Mouse (Mus musculus) neural tube, embryonic 14.5 days (tissue): ENCODE data around the gene Trim17. TPM values are rescaled to one million over a fixed set of nuclear protein-coding genes. Genes with fewer than 3 reads are reported as not detected.

Experiments used
- ATAC-seq: fragments of 200-750 bp; cut with Nextera tagmentation; 2 replicates; pipeline ENCODE4 v1.8.0; 2017; ENCODE audit warnings: low read depth, mild to moderate bottlenecking, moderate TSS enrichment, moderate library complexity
- H3K27ac ChIP-seq: fragments of 300-500 bp; sonication (generic); 2 replicates; pipeline ENCODE4 v1.5.1; 2014; ENCODE audit warnings: low read depth, mild to moderate bottlenecking, control low read depth, low read length, moderate library complexity, mixed read lengths
- H3K27me3 ChIP-seq: fragments of 300-500 bp; sonication (generic); 2 replicates; pipeline ENCODE4 v1.6.1; 2014; ENCODE audit warnings: low read length; ENCODE audit not compliant: control insufficient read depth, insufficient read depth
- H3K36me3 ChIP-seq: fragments of 300-500 bp; sonication (generic); 2 replicates; pipeline ENCODE4 v1.6.1; 2014; ENCODE audit warnings: low read length, mixed read lengths; ENCODE audit not compliant: control insufficient read depth, insufficient read depth
- H3K4me1 ChIP-seq: fragments of 300-500 bp; sonication (generic); 2 replicates; pipeline ENCODE4 v1.6.1; 2014; ENCODE audit warnings: low read length; ENCODE audit not compliant: control insufficient read depth, insufficient read depth
- H3K4me2 ChIP-seq: fragments of 300-500 bp; sonication (generic); 2 replicates; pipeline ENCODE4 v1.6.1; 2014; ENCODE audit warnings: mild to moderate bottlenecking, low read depth, low read length, control low read depth
- H3K4me3 ChIP-seq: fragments of 300-500 bp; sonication (generic); 2 replicates; pipeline ENCODE4 v1.5.1; 2014; ENCODE audit warnings: low read depth, low read length, control low read depth, mixed read lengths
- H3K9ac ChIP-seq: fragments of 300-500 bp; sonication (generic); replicated peaks from 2 replicates; pipeline ENCODE4 v1.6.1; 2014; ENCODE audit warnings: low read depth, mild to moderate bottlenecking, control low read depth, low read length, mixed read lengths
- H3K9me3 ChIP-seq: fragments of 300-500 bp; sonication (generic); 2 replicates; pipeline ENCODE4 v1.6.1; 2016; ENCODE audit warnings: low read length; ENCODE audit not compliant: control insufficient read depth
- WGBS: fragments of 180-500 bp; shearing (Covaris S2); extraction: QIAGEN DNeasy Blood & Tissue Kit; methylation state at CpG from one replicate; pipeline ENCODE4 v1.1.7; 2014; 5-methylcytosine and 5-hydroxymethylcytosine counted together
- polyA plus RNA-seq: library from polyadenylated mRNA; unstranded; fragments of >200 nt; fragmentation: Nextera tagmentation; extraction: Ambion mirVana; gene quantifications from 2 replicates; pipeline ENCODE4 v1.2.1, GENCODE M21; 2014

Trim17 gene
- polyA plus RNA-seq, 1 experiment from 2014 or later = 0.80 TPM

DNA sequence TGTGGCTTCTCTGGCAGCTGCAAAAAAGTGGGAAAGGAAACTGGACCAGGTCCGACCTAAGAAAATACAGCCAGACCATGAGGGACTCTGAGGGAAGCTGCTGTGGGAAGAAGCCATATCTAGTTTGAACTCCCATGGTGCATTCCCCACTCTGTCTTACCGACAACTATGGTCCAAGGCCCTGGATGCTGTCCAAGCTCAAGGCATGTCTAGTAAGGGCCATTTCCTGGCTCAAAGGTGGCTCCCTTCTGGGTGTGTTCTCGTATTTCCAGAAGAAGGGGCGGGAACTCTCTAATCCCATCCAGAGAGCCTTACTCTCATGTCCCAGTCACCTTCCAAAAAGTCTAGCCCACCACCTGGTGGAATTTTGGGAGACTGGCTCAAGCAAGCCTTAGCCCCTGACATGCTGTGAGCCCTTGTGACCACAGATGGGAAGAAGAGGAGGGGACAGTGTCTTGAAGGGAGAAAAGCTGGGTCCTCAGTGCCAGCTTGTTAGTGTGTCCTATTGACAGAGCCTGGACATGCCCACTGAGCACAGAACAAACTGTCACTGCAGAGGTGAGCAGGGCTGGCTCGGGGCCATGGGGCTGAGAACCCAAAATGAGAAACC lies 26.0 kb downstream of the Trim17 start:
- Histone ChIP-seq H3K27ac (no peak overlapping the region), H3K36me3 (peaks cover 17% of the 10 kb centered on the region), H3K4me1 (peaks cover 27% of the 10 kb centered on the region), H3K4me2 (no peak overlapping the region), H3K27me3 (no peaks in the 10 kb centered on the region), H3K4me3 (no peak overlapping the region), H3K9ac (0 out of 2 replicates have a peak overlapping the region, but pooled peaks have one; percentile 2), H3K9me3 (no peaks in the 10 kb centered on the region)
- ATAC-seq = no peak
- WGBS = 66% methylated on average over 5 of the region's 5 CpGs

GRCm38 (mm10) chr11:58981541-58982447 lies 27.3 kb downstream of the Trim17 start:
- 57% methylated on average over 9 of the region's 14 CpGs for WGBS
- peaks cover 22% of the 10 kb centered on the region for H3K4me1 ChIP-seq
- H3K4me2 ChIP-seq = no peak overlapping the region
- no peak overlapping the region for H3K27ac ChIP-seq
- H3K9me3 ChIP-seq = no peaks in the 10 kb centered on the region
- H3K9ac ChIP-seq = no peak overlapping the region
- peaks cover 25% of the 10 kb centered on the region for H3K36me3 ChIP-seq
- H3K27me3 ChIP-seq = no peaks in the 10 kb centered on the region
- ATAC-seq = peak; percentile 23; the same call in 1 of the 2 replicates
- no peak overlapping the region for H3K4me3 ChIP-seq

GRCm38 (mm10) chr11:58982471-58983097 lies 28.1 kb downstream of the Trim17 start:
- Histone ChIP-seq H3K4me2 (no peak overlapping the region), H3K9me3 (no peaks in the 10 kb centered on the region), H3K4me1 (peaks cover 18% of the 10 kb centered on the region), H3K4me3 (no peak overlapping the region), H3K27ac (no peak overlapping the region), H3K27me3 (no peaks in the 10 kb centered on the region), H3K9ac (no peak overlapping the region), H3K36me3 (peaks cover 25% of the 10 kb centered on the region)
- no peak for ATAC-seq
- 84% methylated on average over 18 of the region's 18 CpGs for WGBS

GRCm38 (mm10) chr11:58983691-58984341 lies 29.3 kb downstream of the Trim17 start:
- ATAC-seq = no peak
- Histone ChIP-seq H3K27ac (no peak overlapping the region), H3K27me3 (no peaks in the 10 kb centered on the region), H3K36me3 (peaks cover 31% of the 10 kb centered on the region), H3K9ac (no peak overlapping the region), H3K4me1 (peaks cover 16% of the 10 kb centered on the region), H3K4me3 (no peak overlapping the region), H3K9me3 (no peaks in the 10 kb centered on the region), H3K4me2 (no peak overlapping the region)
- 96% methylated on average over 6 of the region's 6 CpGs for WGBS

GRCm38 (mm10) chr11:58984657-58985056 lies 30.2 kb downstream of the Trim17 start:
- Histone ChIP-seq H3K4me1 (peaks cover 8% of the 10 kb centered on the region), H3K4me3 (no peak overlapping the region), H3K9me3 (no peaks in the 10 kb centered on the region), H3K4me2 (no peak overlapping the region), H3K27me3 (no peaks in the 10 kb centered on the region), H3K9ac (no peak overlapping the region), H3K27ac (no peak overlapping the region), H3K36me3 (peaks cover 39% of the 10 kb centered on the region)
- WGBS = 95% methylated on average over 7 of the region's 7 CpGs
- no peak for ATAC-seq

GRCm38 (mm10) chr11:58985299-58985917 lies 30.9 kb downstream of the Trim17 start:
- Histone ChIP-seq H3K9me3 (no peaks in the 10 kb centered on the region), H3K9ac (no peak overlapping the region), H3K27ac (no peak overlapping the region), H3K4me2 (no peak overlapping the region), H3K4me3 (no peak overlapping the region), H3K4me1 (peaks cover 1% of the 10 kb centered on the region; the same call in 1 of the 2 replicates), H3K36me3 (peaks cover 46% of the 10 kb centered on the region), H3K27me3 (no peaks in the 10 kb centered on the region)
- WGBS = 100% methylated on average over 3 of the region's 3 CpGs
- ATAC-seq = no peak

DNA sequence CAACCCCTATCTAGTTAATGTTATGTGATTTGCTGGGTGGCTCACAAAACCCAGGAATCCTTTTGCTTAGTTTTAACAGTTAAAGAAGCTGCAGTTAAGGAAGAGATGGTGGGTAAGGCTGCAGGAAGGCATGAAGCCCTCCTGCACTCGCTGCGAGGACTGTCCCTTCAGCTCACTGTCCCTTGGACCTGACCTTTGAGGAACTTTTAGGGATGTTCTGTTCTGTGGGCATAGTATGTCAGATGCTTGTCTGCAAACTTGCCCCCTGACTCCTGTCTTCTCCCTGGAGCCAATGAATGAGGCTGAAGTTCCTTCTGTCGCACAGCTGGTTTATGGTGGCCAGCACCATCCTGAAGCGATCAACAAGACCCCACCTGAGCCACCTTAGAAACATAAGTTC lies 34.7 kb downstream of the Trim17 start:
- Histone ChIP-seq H3K4me3 (no peak overlapping the region), H3K4me2 (no peak overlapping the region), H3K36me3 (peaks cover 41% of the 10 kb centered on the region), H3K9me3 (no peaks in the 10 kb centered on the region), H3K27me3 (no peaks in the 10 kb centered on the region), H3K4me1 (no peaks in the 10 kb centered on the region), H3K27ac (no peak overlapping the region), H3K9ac (no peak overlapping the region)
- ATAC-seq = no peak
- 99% methylated on average over 4 of the region's 4 CpGs for WGBS

GRCm38 (mm10) chr11:58990141-58990540 lies 35.7 kb downstream of the Trim17 start:
- no peak overlapping the region for H3K9ac ChIP-seq
- peaks cover 35% of the 10 kb centered on the region for H3K36me3 ChIP-seq
- no peaks in the 10 kb centered on the region for H3K4me1 ChIP-seq
- H3K27me3 ChIP-seq = peaks cover 4% of the 10 kb centered on the region; the same call in 1 of the 2 replicates
- H3K9me3 ChIP-seq = no peaks in the 10 kb centered on the region
- H3K4me2 ChIP-seq = no peak overlapping the region
- 89% methylated on average over 17 of the region's 17 CpGs for WGBS
- ATAC-seq = no peak
- no peak overlapping the region for H3K4me3 ChIP-seq
- no peak overlapping the region for H3K27ac ChIP-seq
